Mouse (Mus musculus) regulatory T cell (primary cell): Measurements from ENCODE around the gene Clpb.

Experiments used
- in situ Hi-C: fragments of 300-600 bp; cut with MboI, MseI; formaldehyde crosslinking; loops from one replicate; pipeline ENCODE4 v1.15.1; 2025; ENCODE audit warnings: high pct_unique_total_duplicates

Gene Clpb

DNA sequence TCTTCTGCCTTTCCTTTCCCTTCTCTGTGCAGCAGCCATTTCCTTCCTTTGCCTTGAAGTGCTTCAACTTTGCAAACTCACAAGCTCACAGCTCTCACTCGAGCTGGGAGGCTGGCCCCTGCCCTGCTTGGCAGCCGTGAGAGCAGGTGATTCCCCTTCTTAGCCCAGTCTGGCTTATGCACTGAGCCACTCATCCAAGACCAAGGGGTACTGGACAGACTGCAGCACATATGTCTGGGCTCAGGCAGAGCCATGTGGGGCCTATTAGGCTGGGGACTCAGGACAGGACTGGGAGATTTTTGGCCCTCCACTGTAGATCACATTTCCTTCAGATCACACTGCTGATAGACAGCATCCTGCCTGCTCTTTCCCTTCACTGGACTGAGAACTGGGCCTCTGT is 10.1 kb downstream of the Clpb start:
- in situ Hi-C loops = loop anchor here (10.0 kb wide), 1 partner anchor 171 kb away; no protein-coding TSS in a partner anchor

DNA sequence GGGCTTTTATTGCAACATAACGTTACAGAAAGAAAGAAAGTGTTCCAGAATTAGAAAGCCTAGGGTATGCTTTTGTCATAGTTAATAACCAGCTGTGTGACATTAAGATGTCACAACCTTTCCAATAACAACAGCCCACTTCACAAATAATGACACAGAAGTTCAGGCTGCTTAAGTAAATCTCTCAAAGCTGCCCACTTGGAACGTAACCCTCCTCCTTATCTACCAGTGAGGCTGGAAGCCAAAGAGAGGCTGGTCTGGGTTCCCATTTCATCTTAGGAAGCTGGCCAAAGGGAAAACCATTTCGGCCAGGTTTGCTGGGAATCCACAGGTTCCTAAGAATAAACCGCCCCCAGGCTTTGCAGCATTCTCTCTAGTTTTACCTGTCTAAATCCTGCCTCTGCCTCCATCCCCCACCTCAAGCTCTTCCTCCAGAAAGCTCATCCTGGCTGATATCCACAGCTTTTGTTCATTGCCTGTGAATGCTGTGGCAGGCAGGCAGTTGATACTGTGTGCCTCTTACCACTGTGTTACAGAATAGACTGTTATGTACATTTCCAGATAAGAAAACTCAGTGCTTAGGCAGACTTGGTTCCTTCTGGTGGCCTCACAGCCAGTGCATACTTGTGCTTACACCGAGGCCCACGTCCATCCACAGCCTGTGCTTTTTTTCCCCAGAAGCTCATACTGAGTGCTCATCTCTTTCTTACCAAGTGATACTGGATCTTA is 12.8 kb downstream of the Clpb start:
- in situ Hi-C loops = loop anchor here (10.0 kb wide), 1 partner anchor 169 kb away; no protein-coding TSS in a partner anchor

DNA sequence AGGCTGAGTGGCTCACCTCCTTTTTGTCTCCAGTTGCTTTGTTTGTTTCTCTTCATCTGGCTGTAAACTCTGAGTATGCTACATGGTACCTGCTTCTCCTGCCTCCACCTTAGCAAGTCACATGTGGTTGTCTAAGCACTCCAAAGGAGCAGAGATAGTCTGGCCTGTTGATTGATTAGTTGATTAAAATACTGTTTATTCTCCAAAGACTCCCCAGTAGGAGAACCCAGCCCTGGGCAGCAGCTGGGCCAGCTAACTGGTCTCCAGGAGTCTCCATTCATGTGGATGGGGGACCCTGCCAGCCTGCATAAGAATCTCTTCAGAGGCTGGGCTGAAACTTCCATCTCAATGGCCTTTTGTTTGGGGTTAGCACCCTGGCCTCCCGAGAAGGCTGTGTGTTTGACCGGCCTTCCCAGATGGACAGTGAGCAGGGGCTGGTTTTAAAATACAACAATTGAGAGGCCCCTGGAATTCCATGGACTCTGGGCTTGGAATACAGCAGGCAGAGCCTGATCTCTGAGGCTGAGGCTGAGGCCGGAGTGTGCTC is 13.4 kb downstream of the Clpb start:
- in situ Hi-C loops = loop anchor here (10.0 kb wide), 1 partner anchor 168 kb away; no protein-coding TSS in a partner anchor

DNA sequence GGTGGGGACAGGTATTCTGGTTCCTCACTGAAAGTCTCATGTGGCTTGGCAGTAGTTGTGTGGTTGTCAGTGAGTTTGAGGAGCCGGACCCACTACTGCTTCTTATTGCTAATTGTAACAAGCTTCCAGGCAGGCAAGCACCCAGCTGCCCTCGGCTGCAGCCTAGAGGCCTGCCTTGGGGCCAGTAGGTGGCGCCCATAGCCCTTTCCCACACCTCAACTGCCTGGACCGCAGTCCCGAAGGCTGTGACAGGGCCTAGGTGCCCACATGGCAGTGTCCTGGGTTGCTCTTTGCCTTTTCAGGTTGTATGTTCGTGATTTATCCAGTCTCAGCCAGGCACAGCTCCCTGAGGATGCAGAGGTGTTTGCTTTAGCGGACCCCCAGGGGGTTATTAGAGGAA is 16.2 kb downstream of the Clpb start:
- in situ Hi-C loops = loop anchor here (10.0 kb wide), 1 partner anchor 165 kb away; no protein-coding TSS in a partner anchor

DNA sequence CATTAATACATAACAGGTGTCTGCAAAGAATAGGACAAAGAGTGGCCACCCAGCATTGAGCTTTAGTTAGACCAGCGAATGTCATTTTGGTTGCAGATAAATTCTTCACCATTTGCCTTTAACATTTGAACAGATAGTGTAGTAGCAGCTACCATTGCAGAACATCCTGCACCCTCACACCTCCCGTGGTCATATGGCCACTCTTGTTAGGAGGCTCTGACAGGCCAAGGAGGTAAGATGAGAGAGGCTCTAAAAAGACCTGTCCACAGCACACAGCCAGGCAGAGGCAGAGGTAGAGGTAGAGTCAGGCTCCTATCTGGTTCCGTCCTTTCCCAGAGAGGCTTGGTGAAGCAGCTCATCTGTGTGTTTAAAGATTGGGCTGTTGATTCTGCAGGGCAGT is 17.5 kb downstream of the Clpb start:
- in situ Hi-C loops = no loop called here

DNA sequence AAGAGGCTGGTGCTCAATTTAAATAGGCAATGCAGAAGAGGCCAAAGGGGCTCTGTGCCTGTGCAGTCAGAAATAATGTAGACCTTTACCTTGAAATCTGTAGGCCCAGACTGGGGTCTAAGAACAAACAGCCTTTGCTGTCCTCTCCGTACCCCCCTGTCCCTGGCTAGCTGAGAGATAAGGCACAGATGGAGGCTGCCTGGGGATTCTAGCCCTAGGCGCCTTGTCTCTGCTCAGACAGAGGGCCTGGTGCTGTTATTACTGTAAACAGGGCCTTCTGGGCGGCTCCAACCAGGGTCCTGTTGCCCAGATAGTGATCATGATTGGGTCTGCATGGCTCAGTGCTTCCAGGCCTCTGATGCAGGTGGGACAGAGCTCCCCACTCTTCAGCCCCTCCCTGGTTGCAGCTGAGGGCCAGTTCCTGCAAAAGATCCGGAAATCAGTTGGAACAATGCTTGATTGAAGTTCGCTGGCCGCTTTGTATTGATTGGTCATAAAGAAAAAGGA is 18.2 kb downstream of the Clpb start:
- in situ Hi-C loops = no loop called here

DNA sequence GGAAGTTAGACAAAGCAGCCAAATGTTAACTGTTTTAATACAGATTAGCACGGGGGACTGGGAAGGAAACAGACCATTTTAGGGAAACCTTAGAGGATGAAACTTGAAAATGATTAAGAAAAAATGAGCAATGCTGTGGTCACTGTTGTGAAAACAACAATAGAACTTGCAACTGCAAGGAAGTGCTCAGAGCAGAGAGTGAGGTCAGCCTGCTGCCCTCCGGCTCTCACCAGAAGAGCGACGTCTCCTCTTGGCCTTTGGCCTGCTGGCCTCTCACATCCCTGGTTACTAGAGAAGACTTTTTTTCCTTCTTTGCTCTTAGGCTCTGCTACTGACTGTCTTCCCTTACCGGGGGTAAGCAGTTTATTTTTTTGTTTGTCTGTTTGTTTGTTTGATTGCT is 19.5 kb downstream of the Clpb start:
- in situ Hi-C loops = no loop called here

DNA sequence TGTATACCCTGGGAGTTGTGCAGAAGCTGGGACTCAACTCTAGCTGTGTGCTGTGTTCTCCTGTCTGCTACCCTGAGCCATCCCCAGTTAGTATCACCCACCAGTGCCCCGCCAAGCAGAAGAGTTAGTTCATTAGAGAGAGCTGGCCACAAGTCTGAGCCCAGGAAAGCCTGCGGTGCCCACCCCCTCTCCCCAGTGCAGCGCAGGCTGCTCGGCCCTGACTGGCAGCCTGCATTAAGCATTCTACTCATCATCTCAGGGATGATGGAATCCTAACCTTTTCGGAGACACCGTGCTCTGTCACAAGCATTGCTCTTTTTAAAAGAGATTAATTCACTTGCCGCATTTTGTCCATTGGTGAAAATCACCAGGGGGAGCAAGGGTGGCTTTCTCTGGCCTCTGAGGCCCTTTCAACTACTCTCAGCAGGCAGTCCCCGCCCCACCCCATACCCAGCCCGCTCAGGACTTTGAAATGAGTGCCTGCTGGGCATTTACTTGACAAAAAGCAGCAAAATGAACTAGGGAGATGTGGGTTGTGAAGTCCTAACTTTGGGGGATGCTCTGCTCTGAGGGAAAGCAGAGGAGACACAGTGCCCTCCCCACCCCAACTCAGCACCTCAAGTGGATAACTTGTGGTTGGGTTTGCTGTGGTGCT is 20.7 kb downstream of the Clpb start:
- in situ Hi-C loops = no loop called here

DNA sequence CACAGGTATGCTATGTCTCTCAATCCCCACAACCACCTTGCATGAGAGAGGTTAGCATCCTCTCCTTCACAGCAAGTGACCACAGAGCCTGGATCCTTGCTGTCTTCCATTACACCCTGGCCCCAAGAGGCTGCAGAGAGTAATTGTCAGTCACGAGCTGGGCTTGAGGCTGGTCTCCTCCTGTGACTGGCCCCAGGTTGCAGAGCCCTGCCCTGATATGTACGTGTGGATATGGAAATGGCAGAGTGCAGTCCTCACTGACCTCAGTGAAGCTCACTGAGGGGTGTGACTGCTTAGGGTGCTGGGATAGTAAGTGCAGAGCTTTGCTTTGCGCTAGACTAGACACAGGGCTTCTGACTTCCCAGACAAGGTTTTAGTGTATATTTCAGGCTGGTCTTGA is 21.2 kb downstream of the Clpb start:
- in situ Hi-C loops = no loop called here

DNA sequence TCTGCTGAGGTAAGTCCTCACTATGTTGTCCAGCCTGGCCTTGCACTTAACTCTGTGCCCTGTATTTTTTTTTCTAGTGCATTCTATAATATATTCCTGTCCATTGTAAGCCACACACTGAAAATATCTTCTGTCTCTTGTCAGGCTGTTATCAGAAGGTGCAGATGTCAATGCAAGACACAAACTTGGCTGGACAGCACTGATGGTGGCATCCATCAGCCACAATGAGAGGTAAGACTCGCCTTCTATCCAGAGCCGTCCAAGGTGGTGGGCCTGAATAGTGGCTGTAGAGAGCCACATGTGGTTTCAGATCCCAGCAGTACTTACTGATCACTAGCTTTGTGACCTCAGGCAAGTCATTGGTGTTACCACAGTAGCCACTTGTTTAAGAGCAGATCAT is 23.7 kb downstream of the Clpb start:
- in situ Hi-C loops = no loop called here

DNA sequence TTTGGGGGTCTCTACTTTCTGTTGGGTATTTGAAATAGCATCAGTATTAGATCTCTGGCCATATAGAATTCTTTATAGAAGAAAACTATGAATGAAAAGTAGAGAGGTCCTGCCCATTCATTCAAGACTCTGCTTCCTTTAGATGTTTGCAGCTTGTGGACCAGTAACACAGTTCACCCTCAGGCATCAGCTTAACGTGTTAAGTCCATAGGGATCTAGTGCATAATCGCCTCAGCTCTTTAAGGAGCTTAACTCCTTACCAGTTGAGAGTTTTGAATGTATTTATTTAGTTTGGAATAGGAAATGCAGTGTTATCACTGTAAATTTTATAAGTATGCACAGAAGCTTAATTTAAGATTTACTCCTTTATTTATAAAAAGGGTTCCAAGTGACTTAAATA is 27.0 kb downstream of the Clpb start:
- in situ Hi-C loops = no loop called here

DNA sequence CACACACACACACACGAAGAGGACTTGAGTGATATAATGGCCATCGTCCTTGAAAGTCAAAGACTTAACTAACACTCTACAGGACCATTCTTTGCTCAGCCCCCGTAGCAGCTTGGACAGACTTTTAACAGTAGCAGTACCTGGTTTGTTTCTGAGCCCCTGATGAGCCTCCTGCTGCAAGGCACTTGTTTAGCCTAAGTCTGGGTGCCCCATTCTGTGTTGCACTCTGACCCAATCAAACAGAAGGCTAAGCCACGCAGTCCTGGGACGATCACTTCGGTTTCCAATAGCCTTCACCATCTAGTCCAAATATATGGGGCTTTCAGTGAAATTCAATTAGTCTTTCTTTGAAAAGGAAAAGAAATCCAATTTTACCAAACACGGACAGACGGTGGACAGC is 28.4 kb downstream of the Clpb start:
- in situ Hi-C loops = no loop called here

DNA sequence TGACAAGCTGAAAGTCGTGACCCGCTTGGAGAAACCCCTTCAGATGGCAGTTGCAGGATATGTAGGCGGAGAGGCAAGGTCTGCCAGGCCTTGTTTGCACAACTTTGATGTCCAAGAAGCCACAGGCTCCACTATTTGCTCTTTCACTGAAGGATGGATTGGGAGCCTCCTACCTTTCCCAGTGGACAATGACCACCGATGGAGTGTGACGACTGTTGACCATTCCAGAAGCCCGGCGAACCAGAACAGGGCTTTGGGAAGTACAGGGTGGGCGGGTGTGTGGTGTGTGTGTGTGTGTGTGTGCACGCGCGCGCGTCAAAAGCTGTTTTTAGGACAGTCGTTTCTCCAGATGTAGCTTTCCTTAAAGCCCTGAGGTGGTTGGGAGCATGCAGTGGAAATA is 29.0 kb downstream of the Clpb start:
- in situ Hi-C loops = no loop called here

DNA sequence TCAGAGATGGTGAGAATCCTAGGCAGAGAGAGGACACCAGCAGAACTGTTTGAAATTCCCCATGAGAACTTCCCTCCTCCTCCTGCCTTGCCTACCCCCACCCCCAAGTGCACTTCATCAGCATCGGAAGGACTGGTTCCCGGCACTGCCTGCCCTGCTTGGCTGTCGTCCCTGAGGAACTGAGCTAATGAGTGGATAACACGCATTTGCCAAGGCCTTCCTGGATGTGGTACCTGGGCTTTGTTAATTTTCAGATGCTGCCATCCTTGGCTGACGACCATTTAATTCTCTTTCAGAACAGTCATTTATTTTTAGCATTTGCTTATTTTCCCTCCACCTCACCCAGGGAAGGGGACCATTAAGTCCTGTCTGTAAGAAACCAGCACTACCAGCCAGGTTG is 32.0 kb downstream of the Clpb start:
- in situ Hi-C loops = no loop called here

DNA sequence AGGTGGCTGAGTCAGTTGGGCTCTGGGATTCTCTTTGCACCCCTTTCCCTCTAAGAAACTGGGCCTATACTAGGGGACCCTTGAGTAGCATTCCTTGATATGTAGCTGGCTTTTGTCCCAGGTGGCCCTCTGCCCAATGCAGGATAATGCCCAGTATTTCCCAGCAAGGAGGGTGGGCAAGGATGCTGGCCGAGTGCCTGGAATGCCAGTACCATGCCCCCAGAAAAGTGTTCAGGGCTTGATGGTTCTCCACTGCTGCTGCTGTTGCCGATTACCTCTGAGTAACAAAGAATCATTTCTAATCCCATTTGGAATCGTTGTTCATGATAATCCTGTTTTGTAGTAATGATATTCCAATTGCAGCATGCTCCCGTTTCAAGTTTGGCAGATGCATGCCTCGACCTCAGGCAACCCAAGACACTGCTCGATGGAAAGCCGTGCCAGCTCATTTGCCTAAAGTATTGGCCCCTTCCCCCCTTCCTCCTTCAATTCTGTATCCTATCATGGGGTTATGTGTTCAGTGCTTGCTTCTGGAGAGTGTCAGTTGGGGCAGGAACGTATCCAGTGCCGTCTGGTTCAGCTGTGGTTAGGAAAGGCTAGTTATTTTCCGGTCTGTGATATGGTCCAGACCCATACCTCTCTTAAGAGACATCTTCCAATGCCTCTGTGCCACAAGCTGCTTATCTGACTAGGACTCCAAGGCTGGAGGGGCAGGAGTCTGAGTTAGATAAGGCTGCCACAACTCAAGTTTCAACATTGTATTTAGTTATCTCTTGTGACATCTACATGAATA is 33.7 kb downstream of the Clpb start:
- in situ Hi-C loops = no loop called here

DNA sequence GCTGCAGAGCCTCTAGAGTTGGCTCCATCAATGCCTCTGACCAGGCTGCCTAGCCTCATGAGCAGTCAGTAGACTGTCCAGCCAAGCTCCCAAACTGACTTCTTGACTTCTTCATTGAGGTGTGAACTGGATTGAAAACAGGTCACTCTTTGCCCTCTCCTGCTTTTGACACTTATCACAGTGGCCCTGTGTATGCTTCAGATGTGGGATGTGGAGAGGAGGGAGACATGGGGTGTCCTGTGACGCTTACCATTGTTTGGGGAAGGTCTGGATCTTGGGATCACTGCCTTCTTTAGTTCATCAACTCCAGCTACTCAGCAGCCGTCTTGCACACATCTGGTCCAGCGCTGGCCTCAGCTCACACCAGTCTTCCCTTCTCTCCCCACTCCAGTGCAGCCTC is 36.9 kb downstream of the Clpb start:
- in situ Hi-C loops = no loop called here

DNA sequence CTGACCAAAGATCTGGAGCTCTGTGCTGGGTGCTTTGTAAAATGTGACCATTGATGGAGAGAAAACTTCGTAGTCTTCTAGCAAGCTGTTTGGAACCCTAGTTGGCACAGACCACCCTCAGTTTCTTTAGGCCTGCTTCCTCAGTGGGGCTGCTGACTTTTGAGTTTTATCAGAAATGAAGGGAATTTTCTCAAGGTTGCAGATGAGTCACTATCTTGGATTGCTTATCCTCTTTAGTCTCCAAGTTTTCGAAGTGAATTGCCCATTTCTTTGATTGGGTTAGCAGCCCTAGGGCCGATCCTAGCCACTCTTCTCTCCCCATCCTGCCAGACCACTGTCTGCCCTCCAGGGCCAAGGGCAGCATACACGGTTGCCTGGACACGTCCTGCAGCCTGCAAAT is 39.3 kb downstream of the Clpb start:
- in situ Hi-C loops = no loop called here

DNA sequence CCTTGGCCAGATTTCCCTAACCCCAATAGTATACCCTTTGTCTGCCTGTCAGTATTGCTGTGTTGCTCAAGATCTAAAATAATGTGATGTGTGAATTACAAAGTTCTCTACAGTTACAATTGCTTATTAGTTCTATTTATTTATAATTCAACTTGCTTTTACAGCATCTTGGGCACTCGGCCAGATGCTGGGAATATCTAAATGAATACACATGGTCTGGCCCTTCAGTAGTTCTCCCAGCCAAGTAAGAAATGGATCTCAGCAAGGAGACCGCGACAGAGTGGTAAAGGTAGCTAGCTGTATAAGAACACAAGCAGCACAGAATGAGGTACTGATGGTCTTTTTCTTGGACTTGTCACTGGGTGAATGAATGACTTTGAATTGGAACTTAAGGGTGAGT is 46.2 kb downstream of the Clpb start:
- in situ Hi-C loops = no loop called here

DNA sequence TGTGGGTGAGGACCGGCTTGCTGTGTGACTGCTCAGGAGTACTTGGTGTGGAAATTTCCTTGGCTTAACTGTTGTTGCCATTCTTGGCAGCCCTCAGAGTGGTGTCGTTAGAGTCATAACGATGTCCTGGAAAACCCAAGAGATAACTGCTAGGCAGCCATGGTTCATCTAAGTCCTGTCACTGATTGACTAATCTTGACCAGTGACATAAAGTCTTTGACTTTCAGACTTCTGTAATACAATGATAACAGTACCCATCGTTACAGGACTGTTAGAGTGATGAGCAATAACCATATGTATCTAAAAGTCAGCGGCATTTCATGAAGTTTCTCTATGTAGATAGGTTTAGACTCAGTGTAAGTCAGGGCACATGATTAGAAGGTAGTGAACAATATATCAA is 46.8 kb downstream of the Clpb start:
- in situ Hi-C loops = no loop called here

DNA sequence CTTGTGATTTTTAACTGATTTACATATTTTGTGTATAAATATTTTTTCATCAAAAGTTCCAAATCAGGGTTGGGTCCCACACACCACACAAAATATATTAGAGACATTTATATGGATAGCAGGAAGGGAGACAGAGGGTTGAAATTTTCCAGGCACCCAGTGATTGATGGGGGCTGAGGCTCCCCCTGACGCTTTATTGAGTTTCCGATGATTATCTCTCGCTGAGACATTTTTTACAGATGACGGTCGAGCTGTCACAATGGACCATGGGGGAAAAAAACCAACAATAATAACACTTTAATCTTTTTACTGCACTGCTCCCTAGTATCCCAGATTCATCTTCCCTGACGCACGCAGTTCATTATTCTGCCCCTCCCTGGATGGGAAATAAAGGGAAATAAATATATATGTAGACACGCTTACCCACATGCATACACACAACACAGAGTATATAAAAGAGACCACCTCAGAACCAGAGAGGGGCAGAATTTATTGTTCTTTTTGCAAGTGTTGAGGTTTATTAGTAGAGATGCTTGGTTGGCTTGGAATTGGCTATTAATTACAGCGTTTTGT is 50.5 kb downstream of the Clpb start:
- in situ Hi-C loops = no loop called here

DNA sequence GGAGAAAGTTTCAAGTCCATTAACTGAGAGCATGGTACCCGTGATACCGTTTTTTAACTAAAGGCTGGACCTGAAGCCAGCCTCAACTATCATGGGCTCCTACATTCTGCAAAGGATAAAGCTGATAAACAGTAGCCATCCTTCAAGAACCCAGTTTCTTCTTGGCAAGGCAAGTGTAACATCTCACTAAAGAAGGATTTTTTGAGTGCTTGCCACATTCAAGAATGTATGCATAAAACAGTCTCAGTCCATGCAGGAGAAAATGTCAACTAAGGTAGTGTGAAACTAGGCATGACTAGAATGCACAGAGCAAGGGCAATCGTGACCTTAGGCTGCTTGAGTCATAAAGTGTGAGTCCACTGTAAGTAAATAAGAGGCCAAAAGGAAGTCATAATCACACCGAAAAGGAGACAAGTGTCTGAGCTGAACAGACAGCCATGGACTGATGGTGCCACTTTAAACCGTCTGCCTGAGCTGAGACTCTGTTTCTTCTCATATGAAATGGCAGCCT is 51.7 kb downstream of the Clpb start:
- in situ Hi-C loops = no loop called here

DNA sequence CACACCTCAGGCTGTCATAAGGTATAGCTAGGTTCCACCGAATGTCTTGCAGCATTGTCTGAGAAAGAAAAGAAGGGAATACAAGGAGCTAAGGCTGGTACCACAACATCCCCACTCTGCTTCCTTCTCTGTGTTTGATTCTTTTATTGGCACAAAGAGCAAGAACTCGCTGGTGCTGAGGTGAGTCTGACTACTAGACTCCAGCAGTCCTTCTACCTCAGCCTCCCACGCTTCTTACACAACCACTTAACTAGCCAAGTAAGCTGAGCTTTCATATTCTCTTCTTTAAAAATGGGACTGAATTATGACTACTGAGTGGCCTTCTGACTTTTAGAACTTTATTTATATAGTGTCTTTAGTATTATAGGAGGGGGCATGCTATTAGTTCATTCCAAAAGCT is 56.9 kb downstream of the Clpb start:
- in situ Hi-C loops = no loop called here
